Mouse (Mus musculus) intestine, embryonic 14.5 days (tissue): ENCODE data around the gene Nek7. TPM values are rescaled to one million over a fixed set of nuclear protein-coding genes. Genes with fewer than 3 reads are reported as not detected.

Experiments
- ATAC-seq: fragments of 200-750 bp; cut with Nextera tagmentation; replicated peaks from 2 replicates; pipeline ENCODE4 v1.8.0; 2017; ENCODE audit warnings: low read depth, moderate number of reproducible peaks, moderate TSS enrichment, moderate library complexity; ENCODE audit not compliant: low FRiP score, low TSS enrichment
- DNase-seq: peaks from one replicate; pipeline ENCODE4 v3.0.0-alpha.2; 2018; ENCODE audit warnings: low spot score
- H3K27ac ChIP-seq: fragments of 300-500 bp; sonication (generic); 2 replicates; pipeline ENCODE4 v1.5.1; 2014; ENCODE audit warnings: low read depth, mild to moderate bottlenecking, control low read depth
- H3K27me3 ChIP-seq: fragments of 300-500 bp; sonication (generic); replicated peaks from 2 replicates; pipeline ENCODE4 v1.6.1; 2014; ENCODE audit warnings: low read length, control low read depth; ENCODE audit not compliant: control insufficient read depth, insufficient read depth
- H3K36me3 ChIP-seq: fragments of 300-500 bp; sonication (generic); 2 replicates; pipeline ENCODE4 v1.6.1; 2014; ENCODE audit warnings: low read length, control low read depth; ENCODE audit not compliant: control insufficient read depth, insufficient read depth
- H3K4me1 ChIP-seq: fragments of 300-500 bp; sonication (generic); replicated peaks from 2 replicates; pipeline ENCODE4 v1.6.1; 2014; ENCODE audit warnings: low read length, control low read depth, mixed read lengths; ENCODE audit not compliant: control insufficient read depth, insufficient read depth
- H3K4me2 ChIP-seq: fragments of 300-500 bp; sonication (generic); 2 replicates; pipeline ENCODE4 v1.6.1; 2014; ENCODE audit warnings: low read length
- H3K4me3 ChIP-seq: fragments of 300-500 bp; sonication (generic); 2 replicates; pipeline ENCODE4 v1.5.1; 2014; ENCODE audit warnings: low read depth, low read length, control low read depth, mixed read lengths
- H3K9ac ChIP-seq: fragments of 300-500 bp; sonication (generic); 2 replicates; pipeline ENCODE4 v1.6.1; 2014; ENCODE audit warnings: mild to moderate bottlenecking, low read length
- H3K9me3 ChIP-seq: fragments of 300-500 bp; sonication (generic); 2 replicates; pipeline ENCODE4 v1.6.1; 2016; ENCODE audit warnings: low read length, control low read depth; ENCODE audit not compliant: control insufficient read depth
- WGBS: fragments of 180-500 bp; shearing (Covaris S2); extraction: QIAGEN DNeasy Blood & Tissue Kit; methylation state at CpG from one replicate; pipeline ENCODE4 v1.1.7; 2014; 5-methylcytosine and 5-hydroxymethylcytosine counted together
- polyA plus RNA-seq: library from polyadenylated mRNA; unstranded; fragments of >200 nt; fragmentation: Nextera tagmentation; extraction: Ambion mirVana; gene quantifications from 2 replicates; pipeline ENCODE4 v1.2.1, GENCODE M21; 2014

The Nek7 gene
- polyA plus RNA-seq, 1 experiment from 2014 or later, result 32.0 TPM

DNA sequence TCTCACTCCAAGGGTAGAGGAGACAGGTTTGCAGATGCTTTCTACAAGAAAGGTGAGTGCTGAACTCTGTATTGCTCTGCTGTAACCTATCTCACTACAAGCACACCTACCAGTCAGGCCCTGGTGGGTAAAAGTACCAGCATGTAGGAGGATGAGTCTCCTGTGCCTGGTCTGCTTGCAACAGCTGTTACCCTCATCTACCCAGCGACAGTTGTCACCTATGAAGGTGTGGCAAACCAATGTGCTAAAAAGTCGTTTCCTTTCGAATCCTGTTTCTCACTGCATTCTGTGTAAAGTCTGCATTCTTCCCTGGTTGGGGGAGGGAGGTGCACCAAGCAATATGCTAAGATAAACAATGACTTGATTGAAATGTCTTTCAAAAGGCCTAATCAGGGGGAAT is 32.1 kb downstream of the Nek7 start:
- no peaks in the 10 kb centered on the region for H3K36me3 ChIP-seq
- no peak for ATAC-seq
- no peak for DNase-seq
- H3K27me3 ChIP-seq, result no peaks in the 10 kb centered on the region
- H3K27ac ChIP-seq, result no peak overlapping the region
- H3K9ac ChIP-seq, result no peak overlapping the region
- no peaks in the 10 kb centered on the region for H3K4me1 ChIP-seq
- H3K4me3 ChIP-seq, result no peak overlapping the region
- 37% methylated on average over 3 of the region's 3 CpGs for WGBS
- no peaks in the 10 kb centered on the region for H3K9me3 ChIP-seq
- no peak overlapping the region for H3K4me2 ChIP-seq

DNA sequence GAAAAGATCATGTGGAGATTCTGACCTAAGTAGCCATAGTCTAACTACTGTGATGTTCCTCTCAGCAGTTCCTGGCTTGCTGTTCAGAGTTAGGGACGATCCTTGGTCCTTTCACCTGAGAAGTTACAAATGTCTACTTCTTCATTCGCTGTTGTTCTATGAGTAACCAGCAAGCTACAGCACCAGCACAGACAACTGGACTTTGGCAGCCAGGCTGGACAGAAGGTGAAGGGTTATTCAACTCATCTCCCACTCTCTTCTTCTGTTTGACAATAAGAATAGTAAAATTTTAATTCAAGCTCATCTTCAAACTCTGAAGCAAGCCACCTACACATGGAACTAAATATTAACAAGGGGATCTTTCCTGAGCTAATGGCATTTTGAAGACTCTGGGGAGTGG is 33.0 kb downstream of the Nek7 start:
- Histone ChIP-seq H3K9ac (no peak overlapping the region), H3K4me2 (no peak overlapping the region), H3K4me1 (no peaks in the 10 kb centered on the region), H3K27me3 (no peaks in the 10 kb centered on the region), H3K9me3 (no peaks in the 10 kb centered on the region), H3K4me3 (no peak overlapping the region), H3K27ac (no peak overlapping the region), H3K36me3 (no peaks in the 10 kb centered on the region)
- ATAC-seq (no peak), DNase-seq (no peak)
- 99% methylated on average over 2 of the region's 2 CpGs for WGBS

- H3K27me3 ChIP-seq, result no peaks in the 10 kb centered on the region
- H3K4me2 ChIP-seq, result no peak overlapping the region
- H3K9me3 ChIP-seq, result no peaks in the 10 kb centered on the region
- no peak for DNase-seq
- H3K27ac ChIP-seq, result no peak overlapping the region
- no peaks in the 10 kb centered on the region for H3K36me3 ChIP-seq
- 97% methylated on average over 2 of the region's 2 CpGs for WGBS
- ATAC-seq, result no peak
- no peaks in the 10 kb centered on the region for H3K4me1 ChIP-seq
- H3K4me3 ChIP-seq, result no peak overlapping the region
- H3K9ac ChIP-seq, result no peak overlapping the region
Measured at GRCm38 (mm10) chr1:138584423-138585013, 35.4 kb downstream of the Nek7 start.

DNA sequence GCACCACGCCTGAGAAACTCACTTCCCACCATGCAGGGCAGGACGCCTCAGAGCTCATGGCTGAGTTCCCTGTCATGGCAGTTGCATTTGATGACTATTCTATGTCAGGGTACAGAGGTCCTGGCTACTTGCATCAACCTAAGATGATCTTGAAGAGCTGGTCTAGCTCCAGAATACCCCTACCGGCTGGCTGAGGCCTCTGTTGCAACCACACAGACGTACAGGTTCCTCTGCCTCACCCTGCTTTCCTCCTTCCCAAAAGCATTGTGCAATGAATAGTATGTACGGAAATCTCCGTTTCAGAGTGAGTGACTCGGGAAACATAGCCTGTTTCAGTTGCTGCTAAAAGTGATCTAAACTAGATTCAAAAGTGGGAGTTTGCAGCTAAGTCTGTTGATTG is 37.7 kb downstream of the Nek7 start:
- Histone ChIP-seq H3K27me3 (peaks cover 5% of the 10 kb centered on the region; the same call in 1 of the 2 replicates), H3K4me1 (no peaks in the 10 kb centered on the region), H3K9ac (no peak overlapping the region), H3K27ac (no peak overlapping the region), H3K4me2 (no peak overlapping the region), H3K9me3 (no peaks in the 10 kb centered on the region), H3K4me3 (no peak overlapping the region), H3K36me3 (no peaks in the 10 kb centered on the region)
- DNase-seq, result no peak
- no peak for ATAC-seq
- WGBS, result 86% methylated on average over 7 of the region's 7 CpGs

DNA sequence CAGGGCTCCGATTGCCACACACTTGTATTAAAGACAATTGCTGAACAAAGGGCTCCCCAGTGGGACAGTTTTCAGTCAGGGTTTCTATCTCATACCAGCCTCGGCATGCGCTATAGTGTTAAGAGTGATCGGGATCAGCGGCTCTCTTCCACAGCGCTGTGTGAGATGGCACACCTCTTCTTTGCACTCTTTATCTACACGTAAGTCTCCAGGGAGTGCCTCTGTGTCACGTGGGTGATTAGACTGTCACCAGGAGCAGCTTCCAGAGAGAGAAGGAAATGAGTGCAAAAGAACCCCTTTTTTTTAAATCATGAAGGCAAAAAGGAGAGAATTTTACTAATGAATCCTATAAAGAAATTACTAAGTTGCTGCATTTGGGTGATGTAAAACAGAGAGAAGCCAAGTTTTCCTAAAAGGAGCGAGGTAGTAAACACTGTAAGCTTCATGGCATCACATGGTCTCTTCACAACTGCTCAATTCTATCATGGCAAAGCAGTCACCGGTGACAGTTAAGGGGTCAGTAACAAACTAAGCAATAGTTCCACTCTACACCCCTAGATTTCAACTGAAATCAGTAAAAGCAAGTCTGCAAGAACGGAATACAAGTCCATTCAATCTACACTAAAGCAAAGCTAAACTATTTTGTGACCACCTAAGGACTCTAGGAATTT is 40.0 kb downstream of the Nek7 start:
- Histone ChIP-seq H3K4me1 (no peaks in the 10 kb centered on the region), H3K9ac (no peak overlapping the region), H3K4me2 (no peak overlapping the region), H3K9me3 (no peaks in the 10 kb centered on the region), H3K4me3 (no peak overlapping the region), H3K27me3 (peaks cover 5% of the 10 kb centered on the region; the same call in 1 of the 2 replicates), H3K27ac (no peak overlapping the region), H3K36me3 (no peaks in the 10 kb centered on the region)
- ATAC-seq, result no peak
- 78% methylated on average over 11 of the region's 11 CpGs for WGBS
- no peak for DNase-seq

- no peaks in the 10 kb centered on the region for H3K4me1 ChIP-seq
- WGBS, result 94% methylated on average over 7 of the region's 7 CpGs
- no peak overlapping the region for H3K27ac ChIP-seq
- H3K9ac ChIP-seq, result no peak overlapping the region
- ATAC-seq (no peak), DNase-seq (no peak)
- no peaks in the 10 kb centered on the region for H3K36me3 ChIP-seq
- no peaks in the 10 kb centered on the region for H3K9me3 ChIP-seq
- peaks cover 5% of the 10 kb centered on the region; the same call in 1 of the 2 replicates for H3K27me3 ChIP-seq
- H3K4me2 ChIP-seq, result no peak overlapping the region
- no peak overlapping the region for H3K4me3 ChIP-seq
Measured at GRCm38 (mm10) chr1:138579207-138579606, 40.7 kb downstream of the Nek7 start.

DNA sequence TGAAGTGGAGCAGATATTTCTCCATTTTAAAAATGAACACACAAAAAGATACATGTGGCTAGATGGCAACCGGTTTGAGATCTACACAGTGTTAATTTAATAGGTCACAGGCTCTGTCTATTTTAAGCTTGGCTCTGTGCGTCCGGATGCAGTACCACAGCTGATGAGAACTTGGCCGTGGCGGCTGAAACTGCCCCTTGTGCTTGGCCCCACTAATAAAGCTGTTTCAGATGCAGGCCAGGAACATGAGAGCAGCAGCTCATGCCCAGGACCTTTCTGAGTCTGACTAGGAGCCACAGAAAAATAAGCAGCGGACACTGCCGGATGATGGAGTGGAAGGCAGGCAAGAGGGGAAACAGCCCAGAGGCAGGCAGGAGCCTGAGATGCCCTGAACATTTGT is 43.1 kb downstream of the Nek7 start:
- Histone ChIP-seq H3K9ac (no peak overlapping the region), H3K4me2 (no peak overlapping the region), H3K4me3 (no peak overlapping the region), H3K27me3 (peaks cover 11% of the 10 kb centered on the region; the same call in 1 of the 2 replicates), H3K27ac (no peak overlapping the region), H3K36me3 (no peaks in the 10 kb centered on the region), H3K4me1 (no peaks in the 10 kb centered on the region), H3K9me3 (no peaks in the 10 kb centered on the region)
- DNase-seq (no peak), ATAC-seq (no peak)
- WGBS, result 71% methylated on average over 7 of the region's 7 CpGs

GRCm38 (mm10) chr1:138576066-138576697 is 43.8 kb downstream of the Nek7 start:
- 88% methylated on average over 8 of the region's 8 CpGs for WGBS
- no peak overlapping the region for H3K9ac ChIP-seq
- H3K27ac ChIP-seq, result no peak overlapping the region
- ATAC-seq, result no peak
- H3K4me1 ChIP-seq, result no peaks in the 10 kb centered on the region
- H3K4me3 ChIP-seq, result no peak overlapping the region
- peaks cover 11% of the 10 kb centered on the region; the same call in 1 of the 2 replicates for H3K27me3 ChIP-seq
- no peak overlapping the region for H3K4me2 ChIP-seq
- no peaks in the 10 kb centered on the region for H3K36me3 ChIP-seq
- no peaks in the 10 kb centered on the region for H3K9me3 ChIP-seq
- DNase-seq, result no peak
